Mouse (Mus musculus) gastrocnemius, adult 8-10 months (tissue): ENCODE data around the gene Dync1i1. TPM values are rescaled to one million over a fixed set of nuclear protein-coding genes. Genes with fewer than 3 reads are reported as not detected.

ENCODE experiments used
- DNase-seq, 2 experiments: peaks; one replicate each; pipeline ENCODE4 v3.0.0; 2022; ENCODE audit warnings: low spot score in 2 of 2
- total RNA-seq, 4 experiments: library from RNA; stranded (reverse); gene quantifications; 2 replicates each; pipeline ENCODE4 v1.2.4; 2022

Gene Dync1i1
- total RNA-seq, 4 experiments from 2014 or later = 0.13 to 0.86 (median 0.30) TPM

GRCm38 (mm10) chr6:5966806-5967445 is 241.5 kb downstream of the Dync1i1 start:
- DNase-seq = no peak

GRCm38 (mm10) chr6:5967545-5967944 is 242.1 kb downstream of the Dync1i1 start:
- DNase-seq = no peak

GRCm38 (mm10) chr6:5969613-5970012 is 244.2 kb downstream of the Dync1i1 start:
- DNase-seq = no peak

GRCm38 (mm10) chr6:5976241-5976640 is 250.8 kb downstream of the Dync1i1 start:
- DNase-seq = no peak

- DNase-seq = no peak
These were observed 251.9 kb downstream of the Dync1i1 start for GRCm38 (mm10) chr6:5977238-5977920.

GRCm38 (mm10) chr6:5991243-5991642 is 265.8 kb downstream of the Dync1i1 start:
- no peak for DNase-seq

- peak in 1 of 2 experiments; percentile 10 for DNase-seq
These were observed 266.6 kb downstream of the Dync1i1 start for GRCm38 (mm10) chr6:5991817-5992755.

- no peak for DNase-seq
These were observed 267.6 kb downstream of the Dync1i1 start for GRCm38 (mm10) chr6:5993056-5993455.

GRCm38 (mm10) chr6:5997535-5997934 is 272.1 kb downstream of the Dync1i1 start:
- no peak for DNase-seq

GRCm38 (mm10) chr6:6002061-6002460 is 276.6 kb downstream of the Dync1i1 start:
- no peak for DNase-seq

- no peak for DNase-seq
These were observed 279.5 kb downstream of the Dync1i1 start for GRCm38 (mm10) chr6:6004756-6005485.

GRCm38 (mm10) chr6:6005762-6006431 is 280.5 kb downstream of the Dync1i1 start:
- DNase-seq = peak in 1 of 2 experiments; percentile 21

- DNase-seq = no peak
These were observed 285.9 kb downstream of the Dync1i1 start for GRCm38 (mm10) chr6:6011364-6011763.

GRCm38 (mm10) chr6:6015616-6016015 is 290.2 kb downstream of the Dync1i1 start:
- no peak for DNase-seq

GRCm38 (mm10) chr6:6016931-6017330 is 291.5 kb downstream of the Dync1i1 start:
- DNase-seq = no peak

GRCm38 (mm10) chr6:6023976-6024375 is 298.5 kb downstream of the Dync1i1 start:
- no peak for DNase-seq

GRCm38 (mm10) chr6:6027664-6028063 is 302.2 kb downstream of the Dync1i1 start:
- no peak for DNase-seq

GRCm38 (mm10) chr6:6038773-6039550 is 313.5 kb downstream of the Dync1i1 start:
- DNase-seq = no peak

- DNase-seq = no peak
These were observed 321.4 kb downstream of the Dync1i1 start for GRCm38 (mm10) chr6:6046729-6047424.
